Mouse (Mus musculus): ENCODE data around the gene 2410131K14Rik. TPM values are rescaled to one million over a fixed set of nuclear protein-coding genes. Genes with fewer than 3 reads are reported as not detected.

The 2410131K14Rik gene
- 8.4 TPM for total RNA-seq (2023)

GRCm38 (mm10) chr5:118244606-118245443, at the start of gene 2410131K14Rik, which contains the start of gene Rnft2:
TSS of gene 2410131K14Rik (plus strand) at chr5:118245227.
TSS of gene Rnft2 (minus strand) at chr5:118245116.

Other genes with a start within 250 kb of the 2410131K14Rik start
- gene Tesc, start 217.5 kb upstream of the 2410131K14Rik start, total RNA-seq (2023) = 11.6 TPM
- gene Fbxw8, start 89.8 kb upstream of the 2410131K14Rik start, total RNA-seq (2023) = 7.1 TPM
- not detected for gene Hrk, start 80.6 kb upstream of the 2410131K14Rik start, total RNA-seq (2023)
- 1.4 TPM for gene Rnft2, start 111 bp upstream of the 2410131K14Rik start, total RNA-seq (2023)

Measured in CD8-positive naive resting alpha-beta T cell, adult 57 days (primary cell).